In the genomic region with DNA sequence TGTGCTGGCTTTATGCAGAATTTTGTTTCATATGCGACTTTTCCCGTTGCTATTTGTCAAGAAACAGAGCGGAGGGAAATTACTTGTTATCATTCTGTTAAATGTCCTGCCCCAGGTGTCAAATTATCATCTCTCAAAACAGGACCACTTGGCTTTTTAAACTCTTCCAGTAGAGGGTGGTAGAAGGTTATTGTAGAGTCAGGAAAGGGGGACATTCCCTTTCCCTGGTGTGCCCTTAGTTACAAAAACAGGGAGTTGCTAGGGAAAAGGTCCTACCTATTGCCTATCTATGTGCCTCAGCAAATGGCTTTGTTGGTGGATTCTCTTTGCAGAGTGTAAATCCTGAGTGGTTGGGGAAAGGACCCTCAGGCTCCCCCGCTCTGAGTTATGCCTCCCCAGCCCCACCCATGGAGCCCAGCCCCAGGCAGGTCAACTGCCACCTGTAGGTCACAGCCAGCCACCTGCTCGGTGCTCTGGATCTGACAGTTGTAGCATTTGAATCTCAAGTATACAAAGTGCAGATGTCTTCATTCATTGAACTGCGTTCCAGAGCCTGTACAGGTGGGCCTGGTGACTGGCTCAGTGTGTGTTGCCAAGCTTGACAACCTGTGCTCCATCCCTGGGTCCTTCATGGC, we compare ENCODE assay signal across 1 mouse cellular context.
TF ChIP-seq lines count a peak whose summit lies in the region.

No protein-coding gene starts in this region.

TF ChIP-seq in CH12.LX, 34 proteins besides CTCF, POLR2A, EP300 and RAD21 (continued from another document):
- peak; percentile 54 for TF ChIP-seq SMC3 (IDR thresholded peaks at IDR 0.05; ENCODE audit: low read depth, low read length)
